Mouse (Mus musculus) ES-CJ7 (cell line): Measurements from ENCODE around the gene Qtrt1.
"Not testable (repeated sequence)": the region's sequence is repeated elsewhere in the genome, so short reads cannot be mapped to it uniquely, and the experiment has no call there.

Experiments used
- DNase-seq: peaks from one replicate; pipeline ENCODE4 v3.0.0; 2011; ENCODE audit warnings: low read depth, low spot score

The Qtrt1 gene

GRCm38 (mm10) chr9:21450270-21450669 is 38.6 kb downstream of the Qtrt1 start:
- no peak for DNase-seq

- DNase-seq, result no peak
Measured at GRCm38 (mm10) chr9:21451391-21451790, 39.8 kb downstream of the Qtrt1 start.

GRCm38 (mm10) chr9:21451870-21452269 is 40.2 kb downstream of the Qtrt1 start:
- no peak for DNase-seq

- DNase-seq, result no peak
Measured at GRCm38 (mm10) chr9:21453003-21453402, 41.4 kb downstream of the Qtrt1 start.

GRCm38 (mm10) chr9:21453459-21453858 is 41.8 kb downstream of the Qtrt1 start:
- no peak for DNase-seq

GRCm38 (mm10) chr9:21454556-21454955 is 42.9 kb downstream of the Qtrt1 start:
- DNase-seq, result no peak

- DNase-seq, result peak; percentile 64
Measured at GRCm38 (mm10) chr9:21455103-21455770, 43.6 kb downstream of the Qtrt1 start.

GRCm38 (mm10) chr9:21456246-21456929 is 44.8 kb downstream of the Qtrt1 start:
- DNase-seq, result peak; percentile 80

- peak; percentile 69 for DNase-seq
Measured at GRCm38 (mm10) chr9:21456930-21457634, 45.4 kb downstream of the Qtrt1 start.

- no peak for DNase-seq
Measured at GRCm38 (mm10) chr9:21458821-21459220, 47.2 kb downstream of the Qtrt1 start.

GRCm38 (mm10) chr9:21460400-21460940 is 48.8 kb downstream of the Qtrt1 start:
- DNase-seq, result no peak

GRCm38 (mm10) chr9:21463138-21463590 is 51.5 kb downstream of the Qtrt1 start:
- peak; percentile 40 for DNase-seq

- no peak for DNase-seq
Measured at GRCm38 (mm10) chr9:21463766-21464564, 52.3 kb downstream of the Qtrt1 start.

- not testable (repeated sequence) for DNase-seq
Measured at GRCm38 (mm10) chr9:21464565-21464928, 52.9 kb downstream of the Qtrt1 start.

- peak; percentile 68 for DNase-seq
Measured at GRCm38 (mm10) chr9:21469032-21470024, 57.7 kb downstream of the Qtrt1 start.
